Mouse (Mus musculus): ENCODE results near the gene P2rx7. TPM values are rescaled to one million over a fixed set of nuclear protein-coding genes. Genes with fewer than 3 reads are reported as not detected.
A peak's percentile ranks its signal among the peaks of the same experiment; 100 is the strongest.

The P2rx7 gene
- polyA plus RNA-seq, 2 experiments from 2014 or later, result 62.3 to 85.8 TPM

DNA sequence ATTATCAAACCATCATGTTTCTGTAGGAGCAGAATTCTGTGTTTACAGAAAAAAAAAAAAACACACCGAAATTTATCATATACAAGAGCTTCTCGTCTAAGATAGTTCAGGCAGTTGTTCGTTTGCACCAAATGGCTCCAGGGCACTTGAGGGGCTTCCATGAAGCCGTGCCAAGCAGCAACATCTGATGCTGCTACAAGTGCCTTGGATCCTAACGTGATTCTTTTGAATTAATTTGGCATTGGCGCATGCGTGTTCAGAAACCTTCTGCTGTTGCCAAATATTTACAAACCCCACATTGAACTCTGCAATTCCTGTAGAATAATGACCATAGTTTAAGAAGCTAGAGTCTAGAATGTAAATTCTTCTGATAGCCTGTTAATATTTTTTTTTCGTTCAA lies 51.8 kb downstream of the P2rx7 start:
- ATAC-seq, result no peak

DNA sequence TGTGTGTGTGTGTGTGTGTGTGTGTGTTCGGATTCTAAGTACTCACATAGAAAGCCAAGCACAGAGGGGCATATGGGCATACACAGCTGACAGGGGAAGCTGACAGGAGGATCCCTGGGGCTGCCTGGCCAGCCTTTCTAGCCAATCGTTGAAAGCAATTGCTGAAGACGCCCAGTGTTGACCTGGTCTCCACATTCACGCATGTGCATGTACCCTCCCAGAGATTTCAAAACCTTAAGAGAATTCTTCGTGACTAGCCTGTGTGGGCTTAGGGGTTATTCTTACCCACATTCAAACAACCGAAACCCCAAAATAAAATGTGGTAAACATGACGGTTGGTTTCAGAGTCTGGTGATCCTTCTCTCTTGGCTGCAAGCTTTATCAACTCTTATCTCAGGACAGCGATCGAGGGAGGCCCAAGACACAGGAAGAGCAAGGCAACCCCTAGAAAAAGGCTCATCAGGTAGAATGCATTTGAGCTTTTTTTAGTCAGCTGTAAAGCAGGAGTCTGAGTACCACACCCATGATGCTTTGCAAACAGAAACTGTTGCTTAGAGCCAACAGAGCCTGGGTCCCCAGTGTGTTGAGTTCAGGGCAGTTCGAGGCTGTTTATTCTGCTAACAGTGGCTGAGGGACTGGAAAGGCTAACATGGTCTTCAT lies 54.5 kb downstream of the P2rx7 start:
- ATAC-seq, result peak; percentile 43

DNA sequence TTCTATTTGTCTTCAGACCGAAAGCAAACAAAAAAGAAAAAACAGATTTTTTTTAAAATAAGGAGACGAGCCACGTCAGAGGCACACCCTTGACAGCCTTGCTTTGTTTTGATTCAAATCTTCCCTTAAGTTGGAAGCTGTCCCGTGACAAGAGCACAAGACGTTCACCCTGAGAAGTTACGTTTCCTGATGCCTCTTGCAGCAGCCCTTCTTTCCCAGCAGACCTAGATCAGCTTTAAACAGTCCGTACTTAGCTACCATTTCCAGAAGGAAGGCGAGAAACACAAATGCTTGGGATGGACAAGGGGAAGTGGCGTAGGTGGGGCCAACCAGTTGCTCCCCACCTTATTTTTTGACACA lies 55.0 kb downstream of the P2rx7 start:
- peak; percentile 57 for ATAC-seq

DNA sequence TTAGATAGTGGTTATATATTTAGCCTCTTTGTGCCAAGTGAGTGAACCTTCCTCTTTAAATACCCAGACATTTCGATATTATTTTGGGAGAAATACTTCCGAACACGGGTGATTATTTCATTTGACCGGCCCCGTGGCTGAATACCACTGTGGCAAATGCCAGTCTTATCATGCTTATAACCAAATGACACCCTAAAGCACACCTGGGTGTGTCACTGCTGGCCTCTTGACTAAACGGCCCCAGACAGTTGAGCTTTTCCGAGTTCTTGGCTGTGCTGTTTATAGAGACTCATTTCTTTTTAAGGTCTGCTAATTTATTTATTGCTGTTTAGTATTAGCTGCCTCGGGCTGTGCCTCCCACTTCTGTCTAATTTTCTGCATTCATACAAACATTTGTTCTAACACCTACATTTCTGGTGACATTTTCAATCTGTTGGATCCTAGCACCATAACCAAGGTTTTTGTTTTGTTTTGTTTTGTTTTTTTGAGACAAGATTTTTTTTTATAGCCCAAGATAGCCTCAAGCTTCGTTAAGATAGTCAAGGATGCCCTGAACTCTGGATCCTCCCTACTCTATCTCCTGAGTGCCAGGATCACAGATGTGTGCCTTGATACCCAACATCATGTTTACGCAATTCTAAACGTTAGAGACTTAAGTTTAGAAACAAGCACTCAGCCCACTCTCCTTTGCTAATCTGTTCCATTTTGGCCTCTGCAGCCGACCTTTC lies 56.6 kb downstream of the P2rx7 start:
- no peak for ATAC-seq

GRCm38 (mm10) chr5:122700837-122701212 lies 57.1 kb downstream of the P2rx7 start:
- ATAC-seq, result no peak

DNA sequence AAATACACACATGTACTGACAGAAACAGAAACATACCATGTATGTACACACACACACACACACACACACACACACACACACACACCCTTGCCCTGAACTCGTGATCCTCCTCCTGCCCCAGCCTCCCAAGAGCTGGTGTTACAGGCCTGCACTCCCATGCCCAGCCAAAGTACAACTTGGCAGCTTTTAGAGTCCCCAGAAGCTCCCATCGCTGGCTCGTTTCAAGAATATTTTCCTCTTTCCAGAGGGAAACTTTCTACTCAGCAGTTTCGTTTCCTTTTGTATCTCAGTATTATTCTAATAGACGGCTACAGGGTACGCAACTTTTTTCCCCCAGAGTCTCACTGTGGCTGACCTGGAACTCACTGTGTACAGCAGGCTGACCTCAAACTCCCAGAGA lies 58.4 kb downstream of the P2rx7 start:
- ATAC-seq, result no peak

DNA sequence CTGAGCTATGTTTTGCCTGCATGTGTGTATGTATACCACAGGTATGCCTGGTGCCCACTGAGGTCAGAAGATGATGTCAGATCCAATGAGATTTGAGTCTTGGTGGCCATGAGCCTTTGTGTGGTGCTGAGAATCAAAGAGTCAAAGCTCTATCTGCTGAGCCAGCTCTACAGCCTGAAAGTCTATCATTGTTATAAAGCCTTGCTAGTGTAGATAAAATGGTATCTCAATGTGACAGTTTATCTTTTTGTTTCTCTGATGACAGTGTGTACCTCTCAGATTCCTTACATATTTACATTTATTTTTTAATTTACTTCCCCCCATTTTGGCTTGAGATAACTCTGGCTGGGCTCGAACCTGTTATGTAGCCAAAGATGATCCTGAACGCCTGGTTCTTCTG lies 59.9 kb downstream of the P2rx7 start:
- no peak for ATAC-seq

- no peak for ATAC-seq
Measured at GRCm38 (mm10) chr5:122704571-122704970, 60.9 kb downstream of the P2rx7 start.

GRCm38 (mm10) chr5:122705174-122705573 lies 61.5 kb downstream of the P2rx7 start:
- no peak for ATAC-seq

- ATAC-seq, result no peak
Measured at GRCm38 (mm10) chr5:122706917-122707275, 63.2 kb downstream of the P2rx7 start.

GRCm38 (mm10) chr5:122707276-122708181 lies 63.8 kb downstream of the P2rx7 start, which contains the start of gene P2rx4:
Gene P2rx4 (plus strand): TSS chr5:122707544.
- peak; percentile 81 for ATAC-seq

DNA sequence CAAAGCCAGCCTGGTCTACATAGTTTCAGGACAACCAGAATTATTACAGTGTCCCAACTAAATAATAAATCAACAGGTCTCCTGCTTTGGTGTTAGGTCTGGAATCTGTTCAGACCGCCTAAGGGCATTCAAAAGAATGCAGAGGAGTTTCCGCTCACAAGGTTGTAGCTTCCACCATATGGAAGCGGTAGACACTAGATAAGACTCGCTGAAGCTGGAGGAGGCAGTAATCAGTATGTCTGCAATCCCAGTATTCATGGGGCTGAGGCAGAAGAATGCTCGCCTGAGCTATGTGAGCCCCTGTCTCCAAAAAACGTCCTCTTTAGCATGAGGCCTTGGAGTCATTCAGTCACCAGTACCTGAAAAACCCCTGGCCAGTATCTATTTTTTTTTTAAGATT lies 65.1 kb downstream of the P2rx7 start:
- no peak for ATAC-seq

- ATAC-seq, result no peak
Measured at GRCm38 (mm10) chr5:122715723-122716122, 72.0 kb downstream of the P2rx7 start.

DNA sequence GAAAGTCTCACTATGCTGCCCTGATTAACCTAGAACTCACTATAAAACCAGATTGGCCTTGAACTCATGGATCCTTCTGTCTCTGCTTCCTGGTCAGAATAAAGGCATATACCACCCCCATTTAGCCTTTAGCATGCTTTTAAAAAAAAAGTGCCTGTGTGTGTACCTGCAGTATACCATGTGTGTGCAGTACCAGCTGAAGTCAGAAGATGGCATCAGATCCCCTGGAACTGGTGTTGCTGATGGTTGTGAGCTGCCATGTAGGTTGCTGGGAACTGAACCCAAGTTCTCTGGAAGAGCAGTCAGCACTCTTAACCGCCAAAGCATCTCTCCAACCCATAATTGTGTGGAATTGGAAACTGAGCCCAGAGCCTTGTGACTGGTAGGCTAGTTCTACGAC lies 73.1 kb downstream of the P2rx7 start:
- ATAC-seq, result no peak

GRCm38 (mm10) chr5:122718400-122718799 lies 74.7 kb downstream of the P2rx7 start:
- ATAC-seq, result no peak

- peak; percentile 86 for ATAC-seq
Measured at GRCm38 (mm10) chr5:122719168-122719567, 75.5 kb downstream of the P2rx7 start.

DNA sequence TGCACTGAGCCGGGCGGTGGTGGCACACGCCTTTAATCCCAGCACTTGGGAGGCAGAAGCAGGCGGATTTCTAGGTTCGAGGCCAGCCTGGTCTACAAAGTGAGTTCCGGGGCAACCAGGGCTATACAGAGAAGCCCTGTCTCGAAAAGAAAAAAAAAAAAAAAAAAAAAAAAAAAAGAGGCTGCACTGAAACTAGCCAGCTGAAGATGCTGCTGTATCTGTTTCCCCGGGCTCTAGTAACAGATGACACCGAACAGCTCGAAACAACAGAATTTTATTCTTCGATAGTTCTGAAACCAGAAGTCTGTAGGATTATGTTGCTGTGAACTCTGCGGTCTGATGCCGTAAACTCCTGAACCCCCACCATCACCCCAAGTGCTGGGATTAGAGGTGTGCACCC lies 81.7 kb downstream of the P2rx7 start:
- ATAC-seq, result no peak

DNA sequence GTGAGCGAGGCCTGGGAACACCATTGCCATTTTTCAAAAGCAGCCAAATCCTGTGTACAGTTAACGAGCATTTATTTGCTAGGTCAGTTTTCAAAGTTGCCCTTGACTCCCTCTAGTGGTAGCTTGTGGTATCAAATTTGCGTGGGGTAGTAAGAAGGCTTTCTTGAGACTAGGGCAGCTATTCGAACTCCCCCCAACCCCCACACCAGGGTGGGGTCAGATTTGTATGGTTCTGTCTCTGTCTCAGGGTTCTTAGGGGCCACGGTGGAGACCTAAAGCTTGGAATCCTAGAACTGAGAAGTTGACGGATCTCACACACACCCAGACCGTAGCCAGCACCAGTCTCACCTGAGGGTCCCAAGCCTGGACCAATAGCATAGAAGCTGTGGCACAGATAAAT lies 82.4 kb downstream of the P2rx7 start:
- ATAC-seq, result peak; percentile 49

- ATAC-seq, result no peak
Measured at GRCm38 (mm10) chr5:122726595-122726994, 82.9 kb downstream of the P2rx7 start.

GRCm38 (mm10) chr5:122727096-122727495 lies 83.4 kb downstream of the P2rx7 start:
- no peak for ATAC-seq

- ATAC-seq, result no peak
Measured at GRCm38 (mm10) chr5:122730776-122731175, 87.1 kb downstream of the P2rx7 start.

DNA sequence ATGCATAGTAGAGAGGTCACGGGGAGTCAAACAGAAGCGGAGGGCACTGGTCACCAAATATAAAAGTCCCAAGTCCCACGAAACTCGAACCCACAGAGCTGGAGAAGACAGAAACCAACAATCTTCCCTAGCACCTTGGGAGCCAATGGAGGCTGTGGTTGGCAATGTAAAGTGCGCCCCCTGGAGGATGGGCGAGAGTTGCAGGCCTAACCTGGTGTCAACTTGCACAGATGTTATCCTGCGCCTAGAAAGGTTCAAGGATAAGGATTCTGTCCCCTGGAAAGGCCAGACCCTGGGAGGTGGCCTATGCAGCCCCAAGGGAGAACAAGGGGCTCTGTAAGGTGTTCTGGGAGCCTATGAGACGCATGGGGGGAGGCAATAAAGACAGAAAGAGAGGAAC lies 87.6 kb downstream of the P2rx7 start:
- ATAC-seq, result no peak

- peak; percentile 64 for ATAC-seq
Measured at GRCm38 (mm10) chr5:122731991-122732673, 88.4 kb downstream of the P2rx7 start.
